Mouse (Mus musculus): ENCODE results near the gene Polrmt.

Polrmt gene

GRCm38 (mm10) chr10:79789581-79789980 lies 43.2 kb upstream of the Polrmt start:
- Histone ChIP-seq H3K36me3 (ENCODE audit: insufficient read depth, low read length) (no peaks in the 10 kb centered on the region), H3K27me3 (ENCODE audit: insufficient read depth, low read length) (peaks cover 45% of the 10 kb centered on the region), H3K4me1 (replicated peaks; ENCODE audit: low read depth, low read length) (peaks cover 21% of the 10 kb centered on the region), H3K4me3 (replicated peaks; ENCODE audit: low read length) (no peak overlapping the region), H3K9me3 (ENCODE audit: low read length) (no peaks in the 10 kb centered on the region)
- TF ChIP-seq NANOG (IDR thresholded peaks at IDR 0.05; ENCODE audit: borderline replicate concordance, low read length), result no peak

GRCm38 (mm10) chr10:79788386-79789158 lies 42.2 kb upstream of the Polrmt start:
- TF ChIP-seq CTCF (conservative IDR thresholded peaks at IDR 0.05; ENCODE audit: low read length) (peak; percentile 99), POU5F1 (IDR thresholded peaks at IDR 0.05; ENCODE audit: borderline replicate concordance, low read length) (no peak)
- H3K36me3 ChIP-seq (ENCODE audit: insufficient read depth, low read length), result no peaks in the 10 kb centered on the region

GRCm38 (mm10) chr10:79783920-79784800 lies 37.8 kb upstream of the Polrmt start:
- H3K27me3 ChIP-seq (ENCODE audit: insufficient read depth, low read length), result peaks cover 52% of the 10 kb centered on the region
- H3K4me3 ChIP-seq (replicated peaks; ENCODE audit: low read length), result peak overlapping the region; percentile 59
- TF ChIP-seq CTCF (conservative IDR thresholded peaks at IDR 0.05; ENCODE audit: low read length) (peak; percentile 67), POU5F1 (IDR thresholded peaks at IDR 0.05; ENCODE audit: borderline replicate concordance, low read length) (no peak)
- H3K9me3 ChIP-seq (ENCODE audit: low read length), result no peaks in the 10 kb centered on the region
- H3K36me3 ChIP-seq (ENCODE audit: insufficient read depth, low read length), result no peaks in the 10 kb centered on the region
- peaks cover 39% of the 10 kb centered on the region for H3K4me1 ChIP-seq (replicated peaks; ENCODE audit: low read depth, low read length)

More at GRCm38 (mm10) chr10:79788386-79789158, 42.2 kb upstream of the Polrmt start:
- Histone ChIP-seq H3K27me3 (ENCODE audit: insufficient read depth, low read length) (peaks cover 42% of the 10 kb centered on the region), H3K4me3 (replicated peaks; ENCODE audit: low read length) (no peak overlapping the region), H3K9me3 (ENCODE audit: low read length) (no peaks in the 10 kb centered on the region), H3K4me1 (replicated peaks; ENCODE audit: low read depth, low read length) (peaks cover 19% of the 10 kb centered on the region)

- Histone ChIP-seq H3K27me3 (ENCODE audit: insufficient read depth, low read length) (peaks cover 58% of the 10 kb centered on the region), H3K9me3 (ENCODE audit: low read length) (no peaks in the 10 kb centered on the region), H3K36me3 (ENCODE audit: insufficient read depth, low read length) (no peaks in the 10 kb centered on the region), H3K4me3 (replicated peaks; ENCODE audit: low read length) (no peak overlapping the region), H3K4me1 (replicated peaks; ENCODE audit: low read depth, low read length) (peaks cover 47% of the 10 kb centered on the region)
- TF ChIP-seq CTCF (conservative IDR thresholded peaks at IDR 0.05; ENCODE audit: low read length), result peak; percentile 54
- TF ChIP-seq POU5F1 (IDR thresholded peaks at IDR 0.05; ENCODE audit: borderline replicate concordance, low read length), result no peak
Measured at GRCm38 (mm10) chr10:79783050-79783449, 36.7 kb upstream of the Polrmt start.

GRCm38 (mm10) chr10:79781956-79782355 lies 35.6 kb upstream of the Polrmt start:
- Histone ChIP-seq H3K36me3 (ENCODE audit: insufficient read depth, low read length) (no peaks in the 10 kb centered on the region), H3K27me3 (ENCODE audit: insufficient read depth, low read length) (peaks cover 69% of the 10 kb centered on the region), H3K9me3 (ENCODE audit: low read length) (no peaks in the 10 kb centered on the region), H3K4me3 (replicated peaks; ENCODE audit: low read length) (no peak overlapping the region), H3K4me1 (replicated peaks; ENCODE audit: low read depth, low read length) (peaks cover 57% of the 10 kb centered on the region)
- TF ChIP-seq POU5F1 (IDR thresholded peaks at IDR 0.05; ENCODE audit: borderline replicate concordance, low read length), result no peak

GRCm38 (mm10) chr10:79781139-79781538 lies 34.8 kb upstream of the Polrmt start:
- peaks cover 65% of the 10 kb centered on the region for H3K4me1 ChIP-seq (replicated peaks; ENCODE audit: low read depth, low read length)
- no peaks in the 10 kb centered on the region for H3K9me3 ChIP-seq (ENCODE audit: low read length)
- no peak for TF ChIP-seq POU5F1 (IDR thresholded peaks at IDR 0.05; ENCODE audit: borderline replicate concordance, low read length)
- TF ChIP-seq NANOG (IDR thresholded peaks at IDR 0.05; ENCODE audit: borderline replicate concordance, low read length), result no peak
- no peak for TF ChIP-seq CTCF (conservative IDR thresholded peaks at IDR 0.05; ENCODE audit: low read length)
- peaks cover 77% of the 10 kb centered on the region for H3K27me3 ChIP-seq (ENCODE audit: insufficient read depth, low read length)
- H3K36me3 ChIP-seq (ENCODE audit: insufficient read depth, low read length), result no peaks in the 10 kb centered on the region
- peak overlapping the region; percentile 84 for H3K4me3 ChIP-seq (replicated peaks; ENCODE audit: low read length)

GRCm38 (mm10) chr10:79780664-79781015 lies 34.3 kb upstream of the Polrmt start:
- no peaks in the 10 kb centered on the region for H3K9me3 ChIP-seq (ENCODE audit: low read length)
- H3K36me3 ChIP-seq (ENCODE audit: insufficient read depth, low read length), result no peaks in the 10 kb centered on the region
- H3K4me1 ChIP-seq (replicated peaks; ENCODE audit: low read depth, low read length), result peaks cover 66% of the 10 kb centered on the region
- H3K4me3 ChIP-seq (replicated peaks; ENCODE audit: low read length), result peak overlapping the region; percentile 84
- H3K27me3 ChIP-seq (ENCODE audit: insufficient read depth, low read length), result peaks cover 80% of the 10 kb centered on the region
- TF ChIP-seq POU5F1 (IDR thresholded peaks at IDR 0.05; ENCODE audit: borderline replicate concordance, low read length) (no peak), NANOG (IDR thresholded peaks at IDR 0.05; ENCODE audit: borderline replicate concordance, low read length) (no peak), CTCF (conservative IDR thresholded peaks at IDR 0.05; ENCODE audit: low read length) (no peak)

- H3K4me1 ChIP-seq (replicated peaks; ENCODE audit: low read depth, low read length), result peaks cover 66% of the 10 kb centered on the region
- no peaks in the 10 kb centered on the region for H3K9me3 ChIP-seq (ENCODE audit: low read length)
- H3K27me3 ChIP-seq (ENCODE audit: insufficient read depth, low read length), result peaks cover 77% of the 10 kb centered on the region
- TF ChIP-seq CTCF (conservative IDR thresholded peaks at IDR 0.05; ENCODE audit: low read length) (peak; percentile 49), NANOG (IDR thresholded peaks at IDR 0.05; ENCODE audit: borderline replicate concordance, low read length) (no peak)
- no peaks in the 10 kb centered on the region for H3K36me3 ChIP-seq (ENCODE audit: insufficient read depth, low read length)
- peak overlapping the region; percentile 84 for H3K4me3 ChIP-seq (replicated peaks; ENCODE audit: low read length)
Measured at GRCm38 (mm10) chr10:79779784-79780663, 33.6 kb upstream of the Polrmt start.

Measured in E14TG2a.4 (cell line).